Mouse (Mus musculus) left cerebral cortex, postnatal 10 days (tissue): ENCODE measurements at regions not wholly inside any gene's neighbourhood (a gene's known extent, or its start where the extent isn't known, plus 50 kb on each side); places are given as distances from the start of the nearest gene placed in this dataset.

ENCODE experiments used
- DNase-seq, 2 experiments: peaks; one replicate each; pipeline ENCODE4 v3.0.0; 2021 to 2022; ENCODE audit warnings: low spot score in 2 of 2, mixed read lengths in 1 of 2; ENCODE audit errors: extremely low spot score in 1 of 2
- intact Hi-C: fragments of 180-260 bp; cut with DNase I; formaldehyde crosslinking; loops from one replicate; pipeline ENCODE4 v1.15.1; 2025

DNA sequence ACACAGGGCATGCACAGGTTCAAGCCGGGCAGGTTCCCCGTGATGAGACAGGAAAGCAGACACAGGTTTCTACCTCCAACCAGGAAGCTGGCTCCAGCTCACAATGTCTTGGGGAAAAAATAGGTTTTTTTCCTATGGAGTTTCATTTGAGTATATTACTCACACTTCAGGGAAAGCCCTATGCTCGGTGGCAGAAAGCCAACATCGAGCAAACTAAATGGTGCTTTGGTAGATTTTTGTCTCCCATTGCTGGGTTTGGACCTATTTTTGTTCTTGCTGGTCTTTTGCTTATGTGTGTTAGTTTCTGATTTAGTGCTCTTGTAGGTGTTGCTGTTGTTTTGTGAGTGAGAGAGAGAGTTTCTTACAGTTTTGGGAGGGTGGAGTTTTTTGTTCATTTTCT lies 160.9 kb downstream of the Rps12 start:
- peak in 1 of 2 experiments; percentile 25 for DNase-seq
- intact Hi-C loops: no loop called here

DNA sequence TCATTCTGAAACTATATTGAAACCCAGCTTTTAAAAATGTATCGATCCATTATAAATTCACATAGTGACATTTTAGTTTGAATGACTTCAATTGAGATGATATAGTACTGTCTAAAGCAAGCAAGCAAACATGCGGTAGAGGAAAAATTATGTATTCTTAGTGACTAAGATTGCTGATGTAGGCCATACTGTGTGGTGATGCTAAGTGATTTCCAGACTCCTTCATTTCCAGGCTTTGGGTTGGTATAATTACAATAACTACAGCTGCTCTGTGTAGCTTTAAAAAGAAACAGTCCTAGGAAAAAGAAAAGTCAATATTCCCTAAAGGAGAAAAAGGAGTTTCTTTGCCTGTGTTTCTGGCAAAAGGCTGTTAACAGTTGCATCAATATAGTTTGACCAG lies 175.0 kb downstream of the Rps12 start:
- intact Hi-C loops: loop anchor here (10.0 kb wide), 1 partner anchor 163 kb away; no protein-coding TSS in a partner anchor
- no peak for DNase-seq

DNA sequence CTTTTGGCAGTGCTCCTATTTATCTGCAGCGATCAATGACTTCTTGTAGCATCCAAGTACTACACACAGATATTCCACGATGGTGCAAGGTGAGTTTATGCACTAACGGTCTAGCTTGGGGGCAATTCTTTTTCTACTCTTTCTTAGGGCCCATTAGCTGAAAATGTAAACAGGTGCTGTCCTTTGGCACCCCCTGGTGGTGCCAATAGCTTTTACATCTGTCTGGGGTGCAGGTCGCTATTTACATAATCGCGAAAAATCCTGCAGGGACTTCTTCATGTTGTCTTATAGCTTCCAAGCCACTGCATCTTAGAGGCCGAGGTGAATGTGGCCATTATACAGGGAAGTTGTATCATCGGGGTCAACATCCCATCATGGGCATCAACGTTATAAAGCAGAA lies 175.9 kb downstream of the Rps12 start:
- intact Hi-C loops: loop anchor here (2.0 to 10.0 kb wide), 2 partner anchors 164 to 494 kb away; no protein-coding TSS in a partner anchor

DNA sequence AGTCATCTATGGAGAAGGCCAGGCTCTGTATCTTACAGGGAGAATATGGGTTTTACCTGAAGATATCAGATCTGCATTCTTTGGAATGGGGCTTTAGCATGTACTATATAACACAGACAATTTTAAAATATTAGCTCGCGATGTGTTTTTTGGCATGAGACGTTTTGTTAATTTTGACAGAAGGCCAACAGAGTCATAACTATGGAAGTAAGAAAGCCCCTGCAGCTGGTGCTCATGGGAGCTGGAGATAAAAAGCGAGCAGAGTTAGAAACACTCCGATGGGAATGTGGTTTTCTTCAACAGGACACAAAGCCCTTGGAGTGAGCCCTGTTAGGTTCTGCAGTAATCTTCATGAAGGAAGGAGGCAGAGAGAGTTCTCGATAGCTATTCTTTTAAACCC lies 176.6 kb downstream of the Rps12 start:
- no peak for DNase-seq
- intact Hi-C loops: loop anchor here (2.0 to 10.0 kb wide), 2 partner anchors 164 to 494 kb away; no protein-coding TSS in a partner anchor

More for the DNA sequence above, 175.9 kb downstream of the Rps12 start:
- DNase-seq: peak in 1 of 2 experiments; percentile 46

DNA sequence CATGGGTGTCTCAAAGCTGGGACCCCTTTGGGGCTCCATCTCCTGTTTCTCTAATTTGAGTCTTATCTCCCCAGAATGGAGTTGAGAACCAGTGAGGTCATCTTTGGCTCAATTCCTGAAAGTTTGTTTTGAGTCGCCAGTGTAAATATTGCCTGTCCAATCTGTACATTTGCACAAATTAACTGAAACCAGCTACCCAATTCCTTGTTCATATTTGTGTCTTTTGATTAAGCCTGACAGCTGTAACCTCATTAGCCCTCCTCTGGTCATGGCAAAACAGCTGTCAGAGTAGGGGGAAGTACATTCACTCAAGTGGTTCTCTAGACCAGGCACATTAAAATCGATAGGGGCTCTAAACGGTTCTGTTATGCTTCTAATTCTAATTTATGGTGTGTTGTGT lies 177.0 kb downstream of the Rps12 start:
- DNase-seq: no peak
- intact Hi-C loops: loop anchor here (2.0 to 10.0 kb wide), 2 partner anchors 165 to 493 kb away; no protein-coding TSS in a partner anchor

DNA sequence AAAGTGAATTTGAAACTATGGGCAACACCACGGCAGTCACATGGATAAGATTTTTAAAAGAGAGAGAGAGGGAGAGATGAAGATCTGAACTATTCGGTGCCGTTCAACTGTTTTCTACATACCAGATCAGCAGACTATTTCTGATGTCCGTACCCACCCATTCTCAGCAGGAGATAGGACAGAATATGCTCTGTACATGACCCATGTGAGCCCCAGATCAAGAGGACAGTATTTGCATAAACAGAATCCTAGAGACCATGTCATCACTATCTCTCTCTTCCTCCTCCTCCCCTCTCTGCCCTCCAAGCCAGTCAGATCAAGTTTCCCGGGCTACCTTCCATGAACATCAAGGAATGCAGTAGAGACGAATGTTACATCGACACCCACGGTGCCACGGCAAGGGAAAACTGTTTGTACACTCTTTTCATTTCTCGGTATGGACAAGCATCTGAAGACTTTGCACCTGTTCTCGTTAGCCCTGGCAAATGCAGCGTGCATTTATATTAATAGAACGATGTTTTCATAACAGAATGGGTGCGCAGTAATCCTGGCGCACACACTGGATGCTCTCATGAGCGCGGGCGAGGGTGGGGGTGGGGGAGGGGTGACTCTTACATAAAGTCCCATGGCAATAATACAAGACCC lies 177.7 kb downstream of the Rps12 start:
- intact Hi-C loops: loop anchor here (10.0 kb wide), 1 partner anchor 255 kb away; the partner anchor contains the start of gene Eya4
- DNase-seq: no peak

DNA sequence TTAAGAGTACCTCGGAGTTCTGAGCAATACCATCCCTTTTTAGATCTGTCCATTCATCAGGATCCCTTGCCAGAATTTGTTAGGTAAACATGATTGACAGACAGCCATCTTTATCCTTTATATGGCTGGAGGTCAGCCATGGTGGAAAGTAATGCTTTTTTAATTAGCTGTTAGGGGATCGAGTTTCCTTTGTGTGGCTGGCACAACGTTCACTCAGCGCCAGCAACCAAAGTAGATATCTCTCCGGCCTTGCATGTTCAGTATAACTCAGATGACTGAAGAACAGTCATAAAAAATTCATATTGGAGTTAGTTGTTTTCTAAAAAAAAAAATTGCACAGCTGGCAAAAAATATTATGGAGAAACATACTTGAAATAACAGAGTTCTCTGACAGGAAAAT lies 186.4 kb downstream of the Rps12 start:
- intact Hi-C loops: loop anchor here (10.0 kb wide), 1 partner anchor 246 kb away; the partner anchor contains the start of gene Eya4
- DNase-seq: no peak

DNA sequence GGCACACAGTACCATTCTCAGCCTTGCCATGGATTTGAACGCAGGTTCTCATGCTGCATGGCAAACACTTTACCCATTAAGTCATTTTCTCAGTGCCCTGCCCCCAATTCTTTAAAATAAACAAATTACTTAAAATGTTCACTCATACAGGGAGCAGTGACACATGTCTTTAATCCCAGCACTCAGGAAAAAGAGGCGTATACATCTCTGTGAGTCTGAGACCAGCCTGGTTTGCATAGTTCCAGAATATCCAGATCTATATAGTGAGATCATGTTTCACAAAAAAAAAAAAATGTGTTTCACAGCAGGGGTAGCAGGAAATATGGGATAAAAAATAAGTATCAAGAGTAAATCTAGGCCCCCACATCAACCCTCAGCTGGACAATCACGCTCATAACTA lies 191.5 kb downstream of the Rps12 start:
- intact Hi-C loops: no loop called here

DNA sequence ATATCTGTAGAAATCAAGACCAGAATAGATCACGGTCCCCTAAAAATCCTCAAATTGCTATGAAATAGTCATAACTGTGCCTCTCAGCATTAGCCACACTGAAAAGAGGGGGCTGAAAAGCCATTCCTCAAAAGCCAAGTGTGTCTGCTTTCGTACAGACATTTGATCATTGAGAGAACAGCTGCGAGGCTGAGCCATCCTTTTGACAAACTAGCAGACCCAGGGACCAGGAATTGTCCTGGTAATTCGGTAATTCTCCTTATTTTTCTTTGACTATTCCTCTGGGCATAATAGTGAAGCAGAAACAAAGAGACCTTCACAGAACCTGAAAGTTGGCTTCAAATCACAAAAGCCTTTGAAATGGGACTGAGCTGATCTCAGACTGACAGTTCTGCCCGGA lies 206.8 kb downstream of the Rps12 start:
- DNase-seq: no peak
- intact Hi-C loops: no loop called here

More for the DNA sequence above, 191.5 kb downstream of the Rps12 start:
- DNase-seq: no peak

DNA sequence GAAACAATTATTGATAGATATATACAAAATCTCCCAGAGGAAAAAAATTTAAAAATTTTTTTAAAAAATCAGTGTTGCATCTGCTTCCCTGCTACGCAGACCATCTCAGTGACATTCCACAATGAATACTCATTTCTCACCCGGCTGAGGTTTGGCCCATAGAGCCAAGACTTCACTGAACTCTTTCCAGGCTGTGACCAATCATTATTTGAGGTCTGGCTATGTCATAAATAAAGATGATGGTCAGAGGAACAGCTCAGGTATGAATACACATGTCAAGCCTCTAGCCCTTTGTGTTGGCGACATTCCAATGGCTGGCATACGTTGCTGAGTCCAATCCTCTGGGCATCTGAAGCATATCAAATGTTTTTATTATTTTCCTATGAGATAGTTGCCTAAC lies 216.1 kb downstream of the Rps12 start:
- intact Hi-C loops: no loop called here
- no peak for DNase-seq

DNA sequence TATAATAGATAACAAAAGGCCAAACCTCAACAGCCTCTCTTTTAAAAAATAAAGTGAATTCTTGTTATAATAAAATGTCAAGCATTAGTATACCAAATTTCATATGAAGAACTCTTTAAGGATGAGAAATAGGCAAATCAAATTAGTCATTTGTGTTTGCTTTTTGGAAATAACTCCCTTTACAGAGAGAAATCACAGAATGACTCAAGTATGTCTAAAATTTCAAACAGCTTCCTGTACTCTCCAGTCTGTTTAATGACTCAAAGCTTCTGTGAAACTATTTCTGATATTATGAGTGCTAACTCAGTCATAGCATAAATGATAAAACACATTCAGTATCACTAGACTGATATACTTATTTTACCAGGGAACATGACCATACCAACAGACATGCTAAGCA lies 217.7 kb downstream of the Rps12 start:
- intact Hi-C loops: no loop called here
- DNase-seq: no peak

DNA sequence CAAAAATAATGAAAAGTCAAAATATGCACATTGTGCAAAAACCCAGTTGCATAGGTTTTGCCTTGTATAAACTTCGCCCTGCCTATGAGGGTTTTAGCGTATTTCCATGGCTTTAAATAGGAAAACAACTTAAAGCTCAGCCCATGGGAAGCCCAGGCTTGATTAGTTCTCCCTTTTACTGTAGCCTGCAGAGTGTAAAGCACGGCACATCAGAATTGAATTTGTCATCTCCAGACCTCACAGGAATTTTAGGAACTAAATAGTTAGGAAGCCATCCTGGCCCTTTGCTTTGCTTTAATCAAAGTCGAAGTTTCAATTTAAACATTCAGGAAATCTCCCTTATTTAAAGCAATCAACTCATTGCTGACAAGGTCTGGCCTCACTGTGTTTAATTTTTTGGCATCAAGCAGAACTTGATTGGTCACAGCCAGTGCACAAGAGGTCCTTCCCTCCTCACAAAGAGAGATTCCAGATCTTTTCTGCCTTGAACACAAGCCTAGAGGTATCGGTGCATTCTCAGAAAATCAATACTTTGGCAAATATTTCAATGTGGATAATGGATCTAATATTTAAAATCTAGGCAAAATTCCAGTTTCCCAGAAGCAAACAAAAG lies 211.8 kb upstream of the Eya4 start:
- DNase-seq: no peak
- intact Hi-C loops: no loop called here

DNA sequence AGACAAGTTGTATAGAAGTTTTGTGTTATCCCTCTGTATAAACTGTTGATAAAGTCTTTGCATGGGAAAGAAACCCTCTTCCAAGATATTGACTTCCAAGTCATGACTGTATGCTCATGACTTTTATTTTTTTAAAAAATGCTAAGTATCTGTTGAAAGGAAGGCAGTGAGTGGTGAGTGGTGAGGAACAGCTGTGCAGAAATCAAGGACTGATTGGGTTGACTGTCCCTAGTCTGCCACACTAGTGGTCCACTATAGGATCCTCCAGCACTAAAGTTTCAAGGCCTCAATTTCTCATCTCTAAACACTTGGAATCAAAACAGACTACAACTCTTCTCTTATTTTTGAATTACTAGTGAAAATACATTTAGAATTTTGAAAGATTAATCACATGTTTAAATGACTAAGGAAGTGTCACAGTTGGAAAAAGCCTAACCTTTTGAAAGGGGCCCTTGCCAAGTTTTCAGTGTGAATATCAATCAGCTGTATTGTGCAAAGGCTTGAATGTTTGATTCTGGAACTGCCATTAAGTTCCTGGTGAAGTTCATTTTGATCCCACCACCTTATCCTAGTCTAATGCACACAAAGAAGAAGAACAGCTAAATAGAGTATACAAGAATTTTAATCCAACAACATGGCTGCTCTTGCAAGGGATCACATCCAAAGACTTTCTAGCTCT lies 209.5 kb upstream of the Eya4 start:
- intact Hi-C loops: no loop called here
- DNase-seq: no peak

DNA sequence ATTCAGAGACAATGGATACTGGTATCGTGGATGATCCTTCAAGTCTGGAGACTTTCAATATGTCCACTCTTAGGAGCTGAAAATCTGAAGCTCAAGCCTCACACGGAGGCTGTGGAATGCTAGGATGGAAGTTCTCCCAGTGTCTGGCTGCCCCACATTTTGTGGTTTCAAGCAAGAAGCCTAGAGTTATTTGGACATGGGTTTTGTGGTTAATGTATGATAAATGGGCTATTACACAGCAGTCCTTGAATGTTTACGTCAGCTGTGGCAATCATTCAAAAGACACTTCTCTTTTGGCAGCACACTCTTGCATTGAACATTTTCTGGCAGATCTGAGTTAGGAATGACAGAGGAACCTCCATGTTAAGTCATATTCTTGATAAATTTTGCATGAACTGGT lies 207.2 kb upstream of the Eya4 start:
- intact Hi-C loops: no loop called here
- no peak for DNase-seq

DNA sequence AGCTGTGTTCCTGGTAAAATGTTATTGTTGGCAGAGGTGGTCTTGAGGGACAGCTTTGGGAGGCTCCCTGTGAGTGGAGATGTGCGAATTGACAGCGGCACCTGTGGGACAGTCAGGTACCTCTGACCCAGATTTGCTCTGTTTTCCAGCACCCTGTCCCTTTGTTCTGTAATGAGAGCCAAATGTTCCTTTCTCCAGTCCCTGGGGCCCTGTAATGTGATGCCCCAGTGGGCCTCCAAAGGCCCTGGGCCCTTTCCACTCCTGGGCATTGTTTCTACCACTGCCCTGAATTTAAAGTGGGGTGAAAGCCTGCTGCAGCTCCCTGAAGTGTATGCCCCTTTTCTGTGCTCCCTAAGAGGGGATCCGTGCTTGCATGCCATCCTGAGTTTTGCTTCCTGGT lies 198.6 kb upstream of the Eya4 start:
- intact Hi-C loops: no loop called here
- no peak for DNase-seq

DNA sequence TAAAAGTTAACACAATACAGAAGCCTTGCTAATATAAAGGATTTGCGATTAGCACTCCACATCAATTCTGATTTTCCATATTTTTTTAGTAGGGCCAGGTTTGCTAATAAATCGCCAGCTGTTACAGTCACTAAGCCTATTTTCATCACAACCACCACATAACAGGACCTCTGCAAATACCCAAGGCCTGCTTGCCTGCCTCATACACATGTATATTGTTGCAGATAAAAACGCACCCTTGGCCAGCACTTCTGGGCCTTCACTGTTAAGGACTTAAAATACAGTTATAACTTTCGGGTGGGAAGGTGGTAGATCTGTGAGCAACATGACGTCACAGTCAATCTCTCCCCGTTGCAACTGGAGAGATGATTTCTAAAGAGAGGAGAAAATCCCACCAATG lies 197.7 kb upstream of the Eya4 start:
- intact Hi-C loops: no loop called here

DNA sequence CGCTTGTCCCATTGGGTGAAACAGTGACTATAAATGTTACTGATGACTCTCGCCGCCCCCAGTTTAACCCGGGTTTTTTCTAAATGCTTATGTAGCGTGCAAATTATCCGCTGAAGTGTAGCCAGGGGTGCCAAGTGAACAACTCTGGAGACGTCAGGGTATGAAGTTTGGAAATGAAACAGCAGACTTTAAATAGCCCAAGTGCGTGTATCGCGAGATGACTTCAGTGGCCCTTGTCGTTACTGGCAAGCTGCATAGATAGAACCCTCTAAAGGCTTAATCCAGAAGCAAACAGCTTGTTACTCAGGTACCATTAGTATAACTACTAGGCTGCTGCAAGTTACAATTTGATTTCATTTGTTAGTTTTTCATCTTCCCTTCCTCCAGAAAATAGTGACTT lies 192.1 kb upstream of the Eya4 start:
- intact Hi-C loops: no loop called here
- DNase-seq: no peak

More for the DNA sequence above, 197.7 kb upstream of the Eya4 start:
- DNase-seq: no peak

DNA sequence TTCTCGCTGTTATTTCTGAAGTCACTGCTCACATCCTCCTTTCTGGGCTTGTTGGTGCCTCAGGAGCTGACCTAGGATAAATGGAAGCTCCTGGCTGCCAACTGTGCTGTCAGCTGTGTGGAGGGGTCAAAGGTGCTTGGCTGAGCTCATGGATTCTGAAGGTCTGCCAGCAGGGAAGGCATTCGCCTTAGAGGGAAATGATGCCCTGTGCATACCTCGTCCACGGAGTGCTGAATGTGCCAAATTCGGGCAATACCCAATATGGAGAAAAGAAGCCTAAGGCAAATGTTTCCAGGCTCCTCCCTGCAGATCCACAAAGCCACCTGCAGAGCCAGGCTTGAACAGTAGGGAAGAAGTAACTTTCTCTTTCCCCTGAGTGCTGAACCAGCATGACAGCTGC lies 191.3 kb upstream of the Eya4 start:
- DNase-seq: no peak
- intact Hi-C loops: no loop called here

DNA sequence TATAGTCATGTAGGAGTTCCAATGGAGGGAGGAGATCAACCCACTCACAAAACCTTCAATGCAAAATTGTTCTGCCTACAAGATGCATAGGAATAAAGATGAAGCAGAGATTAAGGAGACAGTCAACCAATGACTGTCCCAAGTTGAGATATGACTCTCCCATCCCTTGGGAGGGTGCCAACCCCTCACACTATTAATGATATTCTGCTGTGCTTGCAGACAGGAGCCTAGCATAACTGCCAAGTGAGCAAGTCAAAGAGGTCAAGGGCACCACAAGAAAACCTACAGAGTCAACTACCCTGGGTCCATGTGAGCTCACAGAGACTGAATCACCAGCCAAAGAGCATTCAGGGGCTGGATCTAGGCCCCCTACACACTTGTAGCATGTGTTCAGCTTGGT lies 184.1 kb upstream of the Eya4 start:
- no peak for DNase-seq
- intact Hi-C loops: no loop called here
